Mouse (Mus musculus): Measurements from ENCODE around the gene Nap1l5.

- no peak for TF ChIP-seq POLR2A (IDR thresholded peaks at IDR 0.05; ENCODE audit: low read depth, low read length)
- TF ChIP-seq CTCF (IDR thresholded peaks at IDR 0.05; ENCODE audit: extremely low read depth, insufficient read depth, insufficient read length, insufficient replicate concordance): no peak
Observed at GRCm38 (mm10) chr6:58907791-58908190, 915 bp upstream of the Nap1l5 start.
